Mouse (Mus musculus) liver, postnatal 0 days (tissue): ENCODE results near the gene Noxo1. TPM values are rescaled to one million over a fixed set of nuclear protein-coding genes. Genes with fewer than 3 reads are reported as not detected.

Source experiments
- ATAC-seq: fragments of 200-750 bp; cut with Nextera tagmentation; 2 replicates; pipeline ENCODE4 v1.8.0; 2017; ENCODE audit warnings: mild to moderate bottlenecking, moderate library complexity
- DNase-seq: peaks from one replicate; pipeline ENCODE4 v3.0.0-alpha.2; 2016
- H3K27ac ChIP-seq: fragments of 300-500 bp; sonication (generic); 2 replicates; pipeline ENCODE4 v1.5.1; 2014; ENCODE audit warnings: antibody characterized with exemption, moderate library complexity, mild to moderate bottlenecking, low read depth
- H3K27me3 ChIP-seq: fragments of 300-500 bp; sonication (generic); 2 replicates; pipeline ENCODE4 v1.6.1; 2014; ENCODE audit warnings: low read length, control low read depth, mixed read lengths; ENCODE audit not compliant: insufficient read depth
- H3K36me3 ChIP-seq: fragments of 300-500 bp; sonication (generic); replicated peaks from 2 replicates; pipeline ENCODE4 v1.6.1; 2014; ENCODE audit warnings: mild to moderate bottlenecking, control low read depth, low read length, moderate library complexity, mixed read lengths; ENCODE audit not compliant: insufficient read depth
- H3K4me1 ChIP-seq: fragments of 300-500 bp; sonication (generic); 2 replicates; pipeline ENCODE4 v1.6.1; 2014; ENCODE audit warnings: antibody characterized with exemption, mild to moderate bottlenecking, control low read depth; ENCODE audit not compliant: insufficient read depth
- H3K4me2 ChIP-seq: fragments of 300-500 bp; sonication (generic); 2 replicates; pipeline ENCODE4 v1.6.1; 2014; ENCODE audit warnings: low read depth, mild to moderate bottlenecking, low read length, moderate library complexity, mixed read lengths
- H3K4me3 ChIP-seq: fragments of 300-500 bp; sonication (generic); 2 replicates; pipeline ENCODE4 v1.5.1; 2014; ENCODE audit warnings: low read depth, low read length
- H3K9ac ChIP-seq: fragments of 300-500 bp; sonication (generic); replicated peaks from 2 replicates; pipeline ENCODE4 v1.6.1; 2014; ENCODE audit warnings: mild to moderate bottlenecking, moderate library complexity
- H3K9me3 ChIP-seq: fragments of 300-500 bp; sonication (generic); 2 replicates; pipeline ENCODE4 v1.6.1; 2016; ENCODE audit warnings: mild to moderate bottlenecking, control low read depth, low read length, mixed read lengths
- CTCF ChIP-seq: sonication (generic); IDR thresholded peaks from 2 replicates; pipeline ENCODE4 v1.5.1; 2016; ENCODE audit warnings: antibody characterized with exemption, low read depth
- EP300 ChIP-seq: IDR thresholded peaks from 2 replicates; pipeline ENCODE4 v1.6.1; 2016; ENCODE audit warnings: antibody characterized with exemption, low read depth, mild to moderate bottlenecking
- WGBS: fragments of 180-500 bp; shearing (Covaris S2); extraction: QIAGEN DNeasy Blood & Tissue Kit; methylation state at CpG from one replicate; pipeline ENCODE4 v1.1.7; 2014; ENCODE audit not compliant: insufficient replicate concordance; 5-methylcytosine and 5-hydroxymethylcytosine counted together
- polyA plus RNA-seq: library from polyadenylated mRNA; unstranded; fragments of >200 nt; fragmentation: Nextera tagmentation; extraction: Ambion mirVana; gene quantifications from 2 replicates; pipeline ENCODE4 v1.2.1, GENCODE M21; 2015

Gene Noxo1
- polyA plus RNA-seq, 1 experiment from 2014 or later = 0.51 TPM

- Histone ChIP-seq H3K4me2 (peak overlapping the region; percentile 75), H3K36me3 (0 out of 2 replicates have a peak, but pooled peaks cover 3% of the 10 kb centered on the region), H3K9ac (0 out of 2 replicates have a peak overlapping the region, but pooled peaks have one; percentile 9), H3K27me3 (peaks cover 41% of the 10 kb centered on the region), H3K27ac (no peak overlapping the region), H3K4me1 (peaks cover 18% of the 10 kb centered on the region), H3K4me3 (peak overlapping the region; percentile 43), H3K9me3 (no peaks in the 10 kb centered on the region)
- WGBS = 19% methylated on average over 23 of the region's 23 CpGs
- TF ChIP-seq CTCF (no peak), EP300 (no peak)
- no peak for ATAC-seq
- DNase-seq = no peak
Measured at GRCm38 (mm10) chr17:24687599-24687998, 8.4 kb upstream of the Noxo1 start.

GRCm38 (mm10) chr17:24689251-24690081, 6.6 kb upstream of the Noxo1 start, which contains the start of gene Syngr3:
Gene Syngr3 (minus strand): TSS chr17:24689955.
- H3K9me3 ChIP-seq = no peaks in the 10 kb centered on the region
- peaks cover 41% of the 10 kb centered on the region for H3K27me3 ChIP-seq
- H3K27ac ChIP-seq = no peak within 1 kb of the TSS
- H3K36me3 ChIP-seq = peaks cover 15% of the 10 kb centered on the region; the same call in 1 of the 2 replicates
- ATAC-seq = no peak
- peaks cover 18% of the 10 kb centered on the region for H3K4me1 ChIP-seq
- 1% methylated on average over 47 of the region's 55 CpGs for WGBS
- H3K9ac ChIP-seq = no peak within 1 kb of the TSS
- no peak for DNase-seq
- TF ChIP-seq CTCF = no peak
- no peak for TF ChIP-seq EP300
- peak within 1 kb of the TSS; percentile 34 for H3K4me3 ChIP-seq
- peak within 1 kb of the TSS; percentile 57 for H3K4me2 ChIP-seq

- no peak overlapping the region for H3K4me3 ChIP-seq
- H3K4me2 ChIP-seq = no peak overlapping the region
- H3K27me3 ChIP-seq = peaks cover 38% of the 10 kb centered on the region
- no peak overlapping the region for H3K27ac ChIP-seq
- DNase-seq = no peak
- no peak for ATAC-seq
- no peak for TF ChIP-seq EP300
- no peak for TF ChIP-seq CTCF
- 56% methylated on average over 5 of the region's 5 CpGs for WGBS
- no peak overlapping the region for H3K9ac ChIP-seq
- peaks cover 25% of the 10 kb centered on the region for H3K4me1 ChIP-seq
- no peaks in the 10 kb centered on the region for H3K9me3 ChIP-seq
- peaks cover 15% of the 10 kb centered on the region; the same call in 1 of the 2 replicates for H3K36me3 ChIP-seq
Measured at GRCm38 (mm10) chr17:24692385-24692784, 3.6 kb upstream of the Noxo1 start.

GRCm38 (mm10) chr17:24695326-24696010, 566 bp upstream of the Noxo1 start:
- Histone ChIP-seq H3K4me1 (peaks cover 18% of the 10 kb centered on the region), H3K4me2 (peak overlapping the region; percentile 96)
- 0 out of 2 replicates have a peak, but pooled peaks have one; percentile 9 for TF ChIP-seq EP300
- no peak for TF ChIP-seq CTCF

GRCm38 (mm10) chr17:24697985-24698384, 2.0 kb downstream of the Noxo1 start:
- H3K9me3 ChIP-seq = no peaks in the 10 kb centered on the region
- DNase-seq (no peak), ATAC-seq (no peak)
- H3K27me3 ChIP-seq = no peaks in the 10 kb centered on the region
- H3K9ac ChIP-seq = no peak overlapping the region
- no peak overlapping the region for H3K4me2 ChIP-seq
- H3K27ac ChIP-seq = no peak overlapping the region
- TF ChIP-seq CTCF (no peak), EP300 (no peak)
- H3K4me1 ChIP-seq = peaks cover 18% of the 10 kb centered on the region
- peaks cover 33% of the 10 kb centered on the region for H3K36me3 ChIP-seq
- WGBS = 32% methylated on average over 5 of the region's 5 CpGs
- H3K4me3 ChIP-seq = no peak overlapping the region

More at GRCm38 (mm10) chr17:24695326-24696010, 566 bp upstream of the Noxo1 start:
- peak; percentile 46 for ATAC-seq
- Histone ChIP-seq H3K27me3 (peaks cover 8% of the 10 kb centered on the region), H3K4me3 (peak overlapping the region; percentile 93), H3K9me3 (no peaks in the 10 kb centered on the region), H3K36me3 (peaks cover 22% of the 10 kb centered on the region), H3K27ac (peak overlapping the region; percentile 92), H3K9ac (peak overlapping the region; percentile 87)
- WGBS = 10% methylated on average over 43 of the region's 51 CpGs
- peak; percentile 42 for DNase-seq

- Histone ChIP-seq H3K27ac (no peak overlapping the region), H3K9me3 (no peaks in the 10 kb centered on the region), H3K9ac (no peak overlapping the region), H3K4me2 (no peak overlapping the region), H3K4me3 (no peak overlapping the region), H3K36me3 (peaks cover 30% of the 10 kb centered on the region), H3K4me1 (peaks cover 18% of the 10 kb centered on the region), H3K27me3 (no peaks in the 10 kb centered on the region)
- TF ChIP-seq CTCF = no peak
- TF ChIP-seq EP300 = no peak
- 71% methylated on average over 9 of the region's 9 CpGs for WGBS
- no peak for DNase-seq
- no peak for ATAC-seq
Measured at GRCm38 (mm10) chr17:24698715-24699114, 2.7 kb downstream of the Noxo1 start.
